Mouse (Mus musculus) embryo, embryonic 11.5 days (tissue): Measurements from ENCODE around the gene Polr2h.

Source experiments
- DNase-seq: peaks from one replicate; pipeline ENCODE4 v3.0.0-alpha.2; 2012; ENCODE audit warnings: low read depth, low spot score

Polr2h gene

DNA sequence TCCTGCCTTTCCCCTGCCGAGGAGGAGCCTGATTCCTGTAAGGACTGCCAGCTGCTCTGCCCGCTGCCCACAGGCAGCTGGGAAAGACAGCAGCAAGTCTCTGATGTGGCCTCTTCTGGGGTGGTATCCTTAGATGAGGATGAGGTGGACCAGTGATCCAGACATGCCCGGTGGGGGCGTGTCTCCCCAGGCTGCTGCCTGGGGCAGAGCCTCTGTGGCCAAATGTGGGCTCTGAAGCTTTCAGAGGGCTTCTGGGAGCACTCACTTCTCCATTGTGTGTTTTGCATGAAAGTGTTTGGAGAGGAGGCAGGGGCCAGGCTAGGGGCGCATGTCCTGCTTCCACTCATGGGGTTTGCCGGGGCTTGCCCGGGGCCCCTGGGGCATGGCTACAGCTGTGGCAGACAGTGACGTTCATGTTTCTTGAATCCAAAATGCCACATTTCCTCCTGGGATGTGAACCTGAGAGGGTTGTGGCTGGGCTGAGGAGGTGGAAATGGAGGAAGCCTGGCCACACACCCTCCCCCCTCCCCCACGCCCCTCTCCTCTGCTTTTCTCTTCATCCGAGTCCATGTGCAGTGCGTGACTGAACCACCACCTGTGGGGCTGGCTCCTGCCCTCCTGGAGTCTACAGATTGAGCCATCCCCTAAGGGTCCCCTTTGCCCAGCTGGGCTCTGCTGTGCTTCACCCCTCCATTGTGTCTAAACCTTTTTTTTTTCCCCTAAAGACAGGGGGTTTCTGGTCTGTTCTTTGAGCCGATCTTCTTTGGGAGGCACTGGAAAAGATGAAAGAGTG, 15.5 kb upstream of the Polr2h start:
- no peak for DNase-seq

DNA sequence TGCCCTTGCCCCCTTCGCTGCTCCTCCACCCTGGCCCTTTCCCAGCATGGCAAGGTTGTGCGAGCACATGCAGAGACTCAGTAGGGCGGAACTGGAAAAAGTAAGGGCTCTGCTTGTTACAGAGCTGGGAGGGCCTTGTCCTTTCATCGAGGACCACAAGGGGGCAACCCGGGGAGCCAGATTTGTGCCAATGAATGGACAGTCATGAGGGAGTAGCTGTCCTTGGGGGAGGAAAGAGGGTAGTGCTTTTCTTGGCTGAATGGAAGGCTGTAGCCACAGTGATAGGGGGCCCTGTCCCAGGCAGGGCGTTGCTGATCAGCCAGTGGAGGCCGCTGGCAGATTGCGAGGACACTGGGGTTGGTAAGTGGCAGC, 15.0 kb upstream of the Polr2h start:
- DNase-seq = peak; percentile 63

DNA sequence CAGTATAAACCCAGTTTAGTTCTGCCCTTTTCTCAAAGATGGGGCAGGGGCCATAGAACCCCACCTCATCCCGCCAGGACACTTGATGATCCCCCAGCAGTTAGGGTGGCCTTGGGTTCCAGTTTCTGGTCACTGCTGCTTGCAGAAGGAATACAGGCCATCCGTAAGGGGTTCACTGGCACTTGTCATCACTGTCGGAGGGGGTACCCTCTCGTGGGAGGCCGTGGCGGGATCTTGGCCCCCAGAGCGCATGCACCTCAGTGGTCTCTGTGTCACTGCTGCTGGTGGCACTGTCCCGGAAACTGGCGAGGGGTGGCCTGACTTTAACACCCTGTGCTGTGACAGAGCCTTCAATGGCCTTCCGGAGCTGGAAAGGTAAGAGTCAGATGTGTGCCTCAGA, 14.4 kb upstream of the Polr2h start:
- DNase-seq = no peak

DNA sequence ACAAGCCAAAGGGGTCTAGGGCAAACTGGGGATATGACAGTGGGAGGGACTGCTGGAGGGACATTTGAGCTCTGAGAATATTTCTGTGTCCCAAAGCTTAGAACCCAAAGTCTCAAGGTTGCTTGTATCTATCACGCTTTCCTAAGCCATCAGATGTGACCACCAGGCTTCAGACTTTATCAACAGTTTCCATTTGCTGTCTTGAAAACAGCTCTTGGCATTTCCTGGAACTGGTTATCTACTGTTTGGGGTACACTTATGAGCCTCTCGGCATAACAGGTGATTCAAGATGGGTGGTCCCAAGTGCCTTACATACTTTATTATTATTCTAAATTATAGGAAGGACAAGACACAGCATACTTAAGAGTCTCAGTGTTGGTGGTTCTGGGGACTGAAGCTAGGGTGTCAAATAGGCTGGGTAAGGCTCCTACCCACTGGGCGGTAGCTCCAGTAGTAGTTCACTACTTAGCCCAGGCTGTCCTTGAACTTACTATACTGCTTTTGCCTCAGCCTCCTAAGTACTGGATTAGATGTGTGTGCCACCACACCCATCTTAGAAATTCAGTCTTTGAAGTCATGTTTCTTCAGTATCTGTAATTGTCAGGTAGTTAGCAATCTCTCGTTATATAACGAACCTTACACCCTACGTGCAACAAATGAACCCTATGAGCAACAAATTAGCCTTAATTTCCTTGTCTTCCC, 13.6 kb upstream of the Polr2h start:
- DNase-seq = no peak

GRCm38 (mm10) chr16:20705786-20706185, 11.7 kb upstream of the Polr2h start:
- no peak for DNase-seq

DNA sequence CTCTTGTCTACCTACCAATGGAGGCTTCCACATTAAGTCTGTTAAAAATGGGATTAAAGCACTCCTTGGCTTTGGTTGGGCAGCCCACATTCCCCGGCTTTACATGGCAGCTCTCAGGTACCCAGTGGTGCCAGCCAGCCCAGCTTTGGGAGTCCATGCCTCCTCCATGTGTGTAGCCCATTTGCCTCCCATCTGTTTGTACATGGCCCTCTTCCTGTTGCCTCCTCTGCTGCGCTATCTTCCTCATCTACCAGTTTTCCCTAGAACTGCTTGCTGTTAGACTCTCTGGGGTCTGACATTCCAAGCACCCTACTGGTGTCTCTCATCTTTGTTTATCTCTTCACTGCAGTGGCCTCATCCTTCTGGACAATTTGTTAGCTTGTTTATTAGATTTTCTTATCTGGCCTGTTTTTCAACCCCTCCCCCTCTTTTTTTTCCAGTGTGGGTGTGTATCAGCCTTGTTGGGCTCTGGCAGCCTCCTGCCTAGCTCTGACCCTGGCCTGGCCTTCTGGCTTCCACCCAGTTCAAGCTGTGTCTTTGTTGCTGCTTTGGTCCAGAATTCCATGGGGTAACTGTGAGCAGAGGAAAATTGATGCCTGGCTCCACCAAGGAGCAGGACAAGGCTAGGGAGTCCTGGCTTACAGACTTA, 10.9 kb upstream of the Polr2h start:
- no peak for DNase-seq

- no peak for DNase-seq
These were observed 9.1 kb upstream of the Polr2h start for GRCm38 (mm10) chr16:20708220-20708938.

DNA sequence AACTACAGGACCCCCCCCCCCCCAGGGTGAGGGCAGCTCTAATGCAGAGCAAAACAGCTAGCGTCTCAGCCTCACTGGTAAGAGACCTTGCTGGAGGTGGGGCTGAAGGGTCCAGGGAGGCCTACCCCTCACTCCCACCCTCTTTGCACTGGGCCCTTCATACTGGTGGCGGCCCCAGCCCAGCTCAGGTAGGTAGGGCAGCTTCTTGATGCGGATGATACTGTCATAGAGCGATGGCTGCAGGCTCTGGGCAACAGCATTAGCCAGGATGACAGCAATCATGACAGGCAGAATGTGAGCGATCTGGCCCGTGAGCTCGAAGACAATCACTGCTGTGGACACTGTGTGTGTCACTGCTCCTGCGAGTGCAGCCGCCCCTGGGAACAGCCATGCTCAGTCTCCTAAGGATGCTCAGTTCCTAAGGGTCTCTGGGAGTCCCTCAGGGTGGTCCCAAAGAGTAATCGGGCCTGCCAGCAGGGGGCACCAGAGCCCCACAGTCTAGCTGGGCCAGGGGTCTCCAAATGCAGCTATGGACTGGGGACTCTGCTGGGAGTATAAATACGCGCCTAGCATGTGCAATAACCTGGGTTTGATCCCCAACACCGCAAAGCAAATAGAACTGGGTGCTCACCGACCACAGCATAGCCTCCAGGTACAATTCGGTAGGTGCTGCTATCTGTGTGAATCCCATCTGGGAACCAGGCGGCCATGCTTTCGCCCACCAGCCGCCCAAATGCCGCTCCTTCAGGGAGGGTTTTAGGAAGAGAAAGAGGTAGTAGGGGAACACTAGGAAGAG, 8.3 kb upstream of the Polr2h start:
- DNase-seq = no peak

DNA sequence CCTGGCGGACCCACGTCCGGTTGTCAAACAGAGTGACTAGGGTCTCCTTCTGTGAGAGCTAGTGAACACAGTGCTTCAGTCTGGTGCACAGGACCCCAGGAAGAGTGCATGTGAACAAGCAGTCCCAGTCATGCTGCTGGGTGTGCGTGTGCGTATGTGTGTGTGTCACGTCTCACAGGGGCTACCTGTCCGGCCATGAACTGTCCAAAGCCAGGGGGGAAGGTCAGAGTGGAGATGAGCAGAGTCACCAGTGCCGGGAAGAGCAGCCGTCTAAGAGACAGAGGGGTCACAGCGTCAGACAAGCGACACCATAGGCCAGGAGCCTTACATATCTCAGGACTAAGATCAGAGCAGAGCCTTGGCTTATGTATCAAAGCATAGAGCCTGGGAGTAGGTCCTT, 7.1 kb upstream of the Polr2h start:
- DNase-seq = no peak

GRCm38 (mm10) chr16:20710810-20711209, 6.7 kb upstream of the Polr2h start:
- no peak for DNase-seq

DNA sequence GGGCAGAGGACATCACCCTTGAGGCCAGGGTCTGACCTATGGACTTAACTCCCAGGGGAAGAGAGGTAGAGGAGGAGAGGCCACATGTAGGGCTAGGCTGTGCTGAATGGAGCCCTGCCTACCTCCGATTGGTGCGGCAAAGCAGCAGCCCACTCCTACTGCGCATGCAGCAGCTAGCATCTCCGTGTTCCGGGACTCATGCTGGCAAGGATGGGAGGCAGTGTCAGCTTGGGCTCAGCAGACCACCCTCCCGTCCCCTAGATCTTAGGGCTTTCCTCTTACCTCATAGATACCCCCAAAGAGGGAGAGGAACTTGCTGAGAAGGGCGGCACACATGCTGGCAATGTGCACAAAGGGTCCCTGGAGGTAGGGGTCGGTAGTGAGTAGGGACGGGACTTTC, 5.3 kb upstream of the Polr2h start:
- DNase-seq = no peak

DNA sequence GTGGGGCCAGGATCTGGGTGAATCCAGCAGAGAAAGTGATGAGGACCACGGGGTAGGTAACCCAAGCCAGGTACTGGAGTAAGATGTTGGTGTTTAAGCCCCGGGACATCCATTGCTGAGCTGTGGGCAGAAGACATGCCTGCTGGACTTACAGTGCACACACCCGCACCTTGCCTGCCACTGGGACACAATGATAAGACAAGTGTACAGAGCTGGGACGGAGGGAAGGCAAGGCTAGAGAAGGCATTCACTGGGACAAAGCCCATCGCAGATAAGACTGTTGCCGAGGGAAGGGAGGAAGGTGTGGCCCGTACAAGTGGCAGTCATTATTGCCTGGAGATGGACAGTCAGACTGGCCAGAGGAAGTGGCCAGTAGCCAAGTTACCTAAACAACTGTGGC, 4.6 kb upstream of the Polr2h start:
- no peak for DNase-seq

DNA sequence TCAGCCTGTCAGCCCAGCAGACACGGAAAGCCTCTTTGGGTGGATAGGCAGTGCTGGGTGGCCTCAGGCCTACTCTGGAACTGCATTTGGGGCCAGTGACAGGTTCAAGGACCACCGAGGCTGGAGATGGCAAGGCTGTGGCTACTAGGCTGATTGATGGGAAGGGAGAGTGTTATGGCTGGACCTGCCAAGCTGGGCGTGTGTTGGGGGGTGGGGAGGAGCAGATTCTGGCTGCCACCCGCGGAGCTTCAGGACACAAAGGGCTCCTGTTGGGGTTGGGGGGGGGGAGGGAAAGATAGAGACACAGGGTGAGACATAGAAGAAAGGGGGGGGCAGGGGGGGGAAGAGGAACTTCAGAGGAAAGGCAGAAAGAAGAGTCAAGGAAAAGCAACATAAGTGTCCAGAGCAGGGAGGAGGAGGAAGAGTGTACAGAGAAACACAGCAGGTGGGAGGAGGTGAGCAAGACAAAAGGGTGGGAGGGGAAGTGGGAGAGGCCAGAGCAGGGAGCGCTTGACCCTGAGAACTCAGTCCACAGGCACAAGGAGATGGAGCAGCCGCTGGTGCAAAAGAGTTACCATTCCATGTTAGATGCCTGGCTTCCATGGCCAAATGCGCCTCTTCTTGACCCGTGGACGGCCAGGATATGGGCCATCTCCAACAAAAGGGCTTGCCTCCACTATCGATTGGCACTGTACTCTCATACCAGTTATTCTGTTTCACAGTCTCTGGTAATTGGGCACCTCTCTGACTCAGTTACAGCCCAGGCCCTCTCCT, 3.0 kb upstream of the Polr2h start:
- no peak for DNase-seq

- DNase-seq = no peak
These were observed 2.3 kb upstream of the Polr2h start for GRCm38 (mm10) chr16:20715161-20715560.

DNA sequence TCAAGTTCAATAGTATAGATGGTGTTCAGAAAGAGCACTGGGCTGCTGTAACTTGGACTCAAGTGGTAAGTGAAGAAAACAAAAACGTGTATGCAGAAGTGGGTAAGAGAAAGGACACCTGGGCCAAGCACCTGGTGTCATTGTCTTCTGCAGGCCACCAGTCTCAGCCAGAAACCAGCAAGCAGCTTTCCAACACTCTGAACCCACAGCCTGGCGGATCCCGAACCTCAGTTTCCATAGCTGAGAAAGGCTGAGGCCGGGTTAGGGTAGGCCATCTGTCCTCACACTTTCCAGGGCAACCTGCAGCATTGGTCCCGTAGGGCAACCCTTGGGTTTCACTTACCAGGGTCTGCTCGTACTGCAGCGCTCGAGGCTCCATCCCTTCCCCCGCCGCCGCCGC, 1.9 kb upstream of the Polr2h start:
- DNase-seq = no peak

GRCm38 (mm10) chr16:20715976-20716840, 1.3 kb upstream of the Polr2h start:
- no peak for DNase-seq

DNA sequence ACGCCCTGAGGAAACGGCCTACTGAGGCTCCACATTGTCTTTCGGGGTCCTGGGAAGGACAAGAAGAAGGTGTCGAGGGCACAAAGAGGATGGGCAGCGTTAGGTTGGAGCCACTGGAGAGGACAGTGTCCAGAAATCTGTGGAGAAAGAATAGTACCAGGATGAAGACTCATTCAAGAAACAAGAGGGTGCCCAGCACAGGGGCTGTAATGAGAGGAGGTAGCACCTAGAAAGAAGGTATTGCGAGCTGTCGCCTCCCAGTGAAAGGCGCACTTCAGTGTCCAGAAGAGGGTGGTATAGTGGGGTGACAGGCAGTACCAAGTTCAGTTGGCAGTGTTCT, 654 bp upstream of the Polr2h start:
- DNase-seq = no peak

DNA sequence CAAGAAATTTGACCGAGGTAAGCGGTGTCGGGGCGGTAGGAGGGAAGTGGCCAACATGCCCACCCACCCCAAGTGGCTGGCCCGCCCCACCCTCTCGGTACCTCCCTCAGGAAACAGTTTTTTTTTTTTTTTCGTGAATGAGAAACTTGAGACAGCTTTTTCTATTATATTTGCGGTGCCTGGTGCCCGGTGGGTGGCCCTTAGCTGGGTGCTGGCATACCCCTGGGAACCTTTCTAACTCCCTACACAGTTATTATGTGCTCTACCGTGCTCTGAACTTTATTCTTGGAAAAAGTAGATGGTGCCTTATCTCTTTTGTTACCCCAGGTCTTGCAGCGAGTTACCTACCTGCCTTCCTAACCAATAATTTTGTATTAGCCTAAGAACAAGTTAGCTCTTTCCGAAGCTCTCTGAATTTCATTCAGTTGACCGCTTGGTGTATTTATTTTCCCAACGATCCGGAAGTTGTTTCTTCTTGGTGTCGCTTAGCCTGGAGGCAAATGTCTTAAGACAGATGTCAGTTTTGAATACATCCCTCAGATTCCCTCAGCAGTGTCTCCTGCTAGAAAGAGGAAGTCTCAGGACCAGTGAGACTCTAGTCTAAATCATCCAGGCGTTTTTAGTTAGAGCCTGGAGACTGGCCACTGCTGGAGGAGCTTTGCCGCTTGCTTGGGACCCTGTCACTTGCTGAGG, 659 bp downstream of the Polr2h start:
- DNase-seq = no peak

DNA sequence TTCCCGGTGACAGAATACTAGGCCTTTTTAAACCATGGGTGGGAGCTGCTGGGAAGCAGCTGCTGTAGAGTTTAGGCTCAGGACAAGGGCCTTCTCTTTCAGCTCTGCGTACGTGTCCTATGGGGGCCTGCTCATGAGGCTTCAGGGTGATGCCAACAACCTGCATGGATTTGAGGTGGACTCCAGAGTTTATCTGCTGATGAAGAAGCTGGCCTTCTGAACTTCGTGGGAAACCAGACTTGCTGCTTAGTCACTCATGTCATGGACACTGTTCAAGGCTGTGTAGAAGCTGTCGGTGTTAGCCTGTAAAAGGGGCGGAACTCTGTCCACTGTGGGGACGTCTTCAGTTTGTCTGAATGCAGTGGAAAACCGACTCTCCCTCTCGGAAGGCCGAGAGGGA, 4.3 kb downstream of the Polr2h start:
- DNase-seq = no peak
